Mouse (Mus musculus): ENCODE measurements at regions not wholly inside any gene's neighbourhood (a gene's known extent, or its start where the extent isn't known, plus 50 kb on each side); places are given as distances from the start of the nearest gene placed in this dataset.
"Not testable (repeated sequence)": the region's sequence is repeated elsewhere in the genome, so short reads cannot be mapped to it uniquely, and the experiment has no call there.

DNA sequence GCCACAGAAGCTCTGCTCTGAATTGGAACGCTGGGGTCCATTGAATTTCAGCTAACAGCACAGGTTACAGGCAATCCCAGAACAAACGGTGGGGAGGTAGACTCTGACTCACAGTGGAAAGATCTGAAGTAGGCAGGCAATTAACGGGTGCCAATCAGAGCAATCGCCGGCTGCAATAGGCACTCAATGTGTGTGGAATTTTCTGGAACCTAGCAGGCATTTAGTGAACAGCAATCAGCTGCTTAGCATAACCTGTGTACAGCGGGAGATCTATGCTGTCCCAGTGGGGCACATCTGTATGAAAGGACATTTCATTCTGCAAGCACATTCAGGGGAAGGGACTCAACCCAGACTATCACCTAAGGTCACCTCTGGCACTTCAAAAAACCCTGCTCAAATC lies 213.4 kb downstream of the 1810013L24Rik start:
- H3K4me2 ChIP-seq (ENCODE audit: low read depth) = no peak overlapping the region
- TF ChIP-seq POLR2A (IDR thresholded peaks at IDR 0.05; ENCODE audit: insufficient read length, low read depth) = no peak
- no peak for TF ChIP-seq E2F4 (IDR thresholded peaks at IDR 0.05; ENCODE audit: insufficient read depth)
- TF ChIP-seq POLR2AphosphoS2 (IDR thresholded peaks at IDR 0.05; ENCODE audit: insufficient read length, low read depth) = no peak
- no peak for TF ChIP-seq CEBPB (IDR thresholded peaks at IDR 0.05; ENCODE audit: insufficient read depth, poor library complexity, severe bottlenecking)
- TF ChIP-seq TCF12 (IDR thresholded peaks at IDR 0.05; ENCODE audit: insufficient read depth, poor library complexity, severe bottlenecking) = no peak
- TF ChIP-seq REST (IDR thresholded peaks at IDR 0.05; ENCODE audit: insufficient read depth, insufficient read length) = no peak
- TF ChIP-seq SRF (IDR thresholded peaks at IDR 0.05; ENCODE audit: control insufficient read depth, insufficient read length, low read depth) = no peak
- TF ChIP-seq MAX (IDR thresholded peaks at IDR 0.05; ENCODE audit: low read depth) = no peak
- TF ChIP-seq MYOD1 (IDR thresholded peaks at IDR 0.05; ENCODE audit: control insufficient read depth in 1 of 3, insufficient read length in 2 of 3, low read depth in 2 of 3) = no peak
- no peak for TF ChIP-seq USF1 (IDR thresholded peaks at IDR 0.05; ENCODE audit: low read depth)
- H3K27me3 ChIP-seq (ENCODE audit: control insufficient read depth, insufficient read depth, insufficient read length) = no peaks in the 10 kb centered on the region
- no peak overlapping the region for H3ac ChIP-seq (ENCODE audit: control insufficient read depth, insufficient read length)
- H3K36me3 ChIP-seq (ENCODE audit: control insufficient read depth, insufficient read depth) = no peaks in the 10 kb centered on the region
- no peak overlapping the region for H3K4me3 ChIP-seq
- H3K79me2 ChIP-seq (ENCODE audit: control insufficient read depth, insufficient read depth) = no peaks in the 10 kb centered on the region

GRCm38 (mm10) chr16:9046864-9047263 lies 217.0 kb downstream of the 1810013L24Rik start:
- Histone ChIP-seq H3K36me3 (ENCODE audit: control insufficient read depth, insufficient read depth) (no peaks in the 10 kb centered on the region), H3K4me3 (no peak overlapping the region), H3K79me2 (ENCODE audit: control insufficient read depth, insufficient read depth) (no peaks in the 10 kb centered on the region), H3ac (ENCODE audit: control insufficient read depth, insufficient read length) (no peak overlapping the region), H3K27me3 (ENCODE audit: control insufficient read depth, insufficient read depth, insufficient read length) (no peaks in the 10 kb centered on the region), H3K4me2 (ENCODE audit: low read depth) (no peak overlapping the region)
- TF ChIP-seq MAX (IDR thresholded peaks at IDR 0.05; ENCODE audit: low read depth) (no peak), TCF3 (IDR thresholded peaks at IDR 0.05; ENCODE audit: insufficient read length, low read depth) (no peak), SRF (IDR thresholded peaks at IDR 0.05; ENCODE audit: control insufficient read depth, insufficient read length, low read depth) (no peak), E2F4 (IDR thresholded peaks at IDR 0.05; ENCODE audit: insufficient read depth) (no peak), CEBPB (IDR thresholded peaks at IDR 0.05; ENCODE audit: insufficient read depth, poor library complexity, severe bottlenecking) (no peak), POLR2A (IDR thresholded peaks at IDR 0.05; ENCODE audit: insufficient read length, low read depth) (no peak), MYOD1 (IDR thresholded peaks at IDR 0.05; ENCODE audit: control insufficient read depth in 1 of 3, insufficient read length in 2 of 3, low read depth in 2 of 3) (no peak), POLR2AphosphoS2 (IDR thresholded peaks at IDR 0.05; ENCODE audit: insufficient read length, low read depth) (no peak), TCF12 (IDR thresholded peaks at IDR 0.05; ENCODE audit: insufficient read depth, poor library complexity, severe bottlenecking) (no peak), USF1 (IDR thresholded peaks at IDR 0.05; ENCODE audit: low read depth) (no peak)

- no peak for TF ChIP-seq TCF12 (IDR thresholded peaks at IDR 0.05; ENCODE audit: insufficient read depth, poor library complexity, severe bottlenecking)
- no peak for TF ChIP-seq CEBPB (IDR thresholded peaks at IDR 0.05; ENCODE audit: insufficient read depth, poor library complexity, severe bottlenecking)
- TF ChIP-seq MAX (IDR thresholded peaks at IDR 0.05; ENCODE audit: low read depth) = no peak
- TF ChIP-seq E2F4 (IDR thresholded peaks at IDR 0.05; ENCODE audit: insufficient read depth) = no peak
- TF ChIP-seq MYOG (IDR thresholded peaks at IDR 0.05; ENCODE audit: control insufficient read depth in 1 of 3, insufficient read depth in 1 of 3, insufficient read length in 2 of 3, low read depth in 2 of 3) = no peak
- TF ChIP-seq USF1 (IDR thresholded peaks at IDR 0.05; ENCODE audit: low read depth) = no peak
- no peak for TF ChIP-seq POLR2AphosphoS2 (IDR thresholded peaks at IDR 0.05; ENCODE audit: insufficient read length, low read depth)
- TF ChIP-seq REST (IDR thresholded peaks at IDR 0.05; ENCODE audit: insufficient read depth, insufficient read length) = no peak
- TF ChIP-seq SRF (IDR thresholded peaks at IDR 0.05; ENCODE audit: control insufficient read depth, insufficient read length, low read depth) = no peak
- TF ChIP-seq POLR2A (IDR thresholded peaks at IDR 0.05; ENCODE audit: insufficient read length, low read depth) = no peak
- Histone ChIP-seq H3K27me3 (ENCODE audit: control insufficient read depth, insufficient read depth, insufficient read length) (no peaks in the 10 kb centered on the region), H3K79me2 (ENCODE audit: control insufficient read depth, insufficient read depth) (no peaks in the 10 kb centered on the region), H3ac (ENCODE audit: control insufficient read depth, insufficient read length) (no peak overlapping the region), H3K4me2 (ENCODE audit: low read depth) (no peak overlapping the region), H3K36me3 (ENCODE audit: control insufficient read depth, insufficient read depth) (no peaks in the 10 kb centered on the region), H3K4me3 (no peak overlapping the region)
Observed at GRCm38 (mm10) chr16:9054415-9054814, 224.5 kb downstream of the 1810013L24Rik start.

DNA sequence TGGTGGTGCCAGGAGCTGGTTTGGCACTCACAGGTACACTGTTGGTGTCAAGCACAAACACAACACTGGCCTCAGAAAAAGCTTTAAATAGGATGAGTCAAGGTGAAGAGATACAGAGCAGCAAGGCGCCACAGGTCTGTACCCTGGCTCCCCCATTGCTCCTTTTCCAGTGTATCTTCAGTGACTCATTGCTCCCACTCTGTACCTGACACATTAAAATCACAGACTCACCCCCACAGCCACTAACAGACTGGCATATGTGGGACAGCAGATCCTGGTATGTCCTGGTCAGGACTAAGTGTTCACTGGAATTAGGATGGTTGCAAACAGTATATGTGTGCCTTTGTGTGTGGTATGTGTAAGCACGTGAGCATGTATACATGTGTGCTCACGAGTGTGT lies 226.5 kb downstream of the 1810013L24Rik start:
- TF ChIP-seq E2F4 (IDR thresholded peaks at IDR 0.05; ENCODE audit: insufficient read depth) (no peak), POLR2A (IDR thresholded peaks at IDR 0.05; ENCODE audit: insufficient read length, low read depth) (no peak), POLR2AphosphoS2 (IDR thresholded peaks at IDR 0.05; ENCODE audit: insufficient read length, low read depth) (no peak), CEBPB (IDR thresholded peaks at IDR 0.05; ENCODE audit: insufficient read depth, poor library complexity, severe bottlenecking) (no peak), USF1 (IDR thresholded peaks at IDR 0.05; ENCODE audit: low read depth) (no peak), MAX (IDR thresholded peaks at IDR 0.05; ENCODE audit: low read depth) (no peak), MYOD1 (IDR thresholded peaks at IDR 0.05; ENCODE audit: control insufficient read depth in 1 of 3, insufficient read length in 2 of 3, low read depth in 2 of 3) (no peak), TCF12 (IDR thresholded peaks at IDR 0.05; ENCODE audit: insufficient read depth, poor library complexity, severe bottlenecking) (no peak), SRF (IDR thresholded peaks at IDR 0.05; ENCODE audit: control insufficient read depth, insufficient read length, low read depth) (no peak), TCF3 (IDR thresholded peaks at IDR 0.05; ENCODE audit: insufficient read length, low read depth) (no peak), REST (IDR thresholded peaks at IDR 0.05; ENCODE audit: insufficient read depth, insufficient read length) (no peak), MYOG (IDR thresholded peaks at IDR 0.05; ENCODE audit: control insufficient read depth in 1 of 3, insufficient read depth in 1 of 3, insufficient read length in 2 of 3, low read depth in 2 of 3) (no peak)
- Histone ChIP-seq H3K36me3 (ENCODE audit: control insufficient read depth, insufficient read depth) (no peaks in the 10 kb centered on the region), H3K79me2 (ENCODE audit: control insufficient read depth, insufficient read depth) (no peaks in the 10 kb centered on the region), H3ac (ENCODE audit: control insufficient read depth, insufficient read length) (no peak overlapping the region), H3K4me3 (no peak overlapping the region), H3K4me2 (ENCODE audit: low read depth) (no peak overlapping the region), H3K27me3 (ENCODE audit: control insufficient read depth, insufficient read depth, insufficient read length) (no peaks in the 10 kb centered on the region)

DNA sequence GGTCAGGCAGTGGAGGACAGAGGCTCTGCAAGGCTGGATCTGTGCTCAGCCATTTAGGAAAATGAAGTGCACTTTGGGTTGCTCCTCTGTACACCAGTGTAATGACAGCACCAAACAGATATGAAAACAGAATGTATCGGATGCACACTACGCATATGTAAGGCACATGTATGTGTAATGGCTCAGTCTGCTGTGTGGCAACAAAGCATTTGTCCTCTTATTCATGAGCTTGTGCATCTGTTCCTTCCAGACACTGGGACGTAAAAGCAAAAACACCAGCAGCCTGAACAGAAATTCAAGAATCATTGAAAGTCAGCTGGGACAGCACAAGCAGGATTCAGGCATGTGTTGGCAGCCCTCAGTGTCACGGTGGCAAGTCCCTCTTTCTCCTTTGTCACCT lies 241.6 kb downstream of the 1810013L24Rik start:
- H3K4me3 ChIP-seq = no peak overlapping the region

DNA sequence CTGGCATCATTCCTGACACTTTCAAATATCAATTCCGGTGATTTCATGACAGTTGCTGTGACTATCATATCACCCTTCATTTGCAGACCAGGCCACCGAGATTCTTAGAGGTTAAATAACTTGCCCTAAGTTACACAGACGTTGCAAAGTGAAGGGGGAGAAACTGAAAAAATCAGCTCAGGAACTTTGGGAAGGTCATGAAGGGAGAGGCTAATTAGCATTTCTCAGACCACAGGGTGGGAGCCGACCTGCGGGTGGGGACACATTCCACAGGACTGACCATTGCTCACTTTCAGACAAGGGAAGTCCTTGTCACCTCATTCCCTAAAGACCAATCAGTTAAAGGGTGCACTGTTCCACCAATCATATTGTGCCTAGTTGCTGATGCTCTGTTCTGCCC lies 242.1 kb downstream of the 1810013L24Rik start:
- H3K4me2 ChIP-seq (ENCODE audit: low read depth); H3K4me3 ChIP-seq; H3K36me3 ChIP-seq (ENCODE audit: control insufficient read depth, insufficient read depth); H3K27me3 ChIP-seq (ENCODE audit: control insufficient read depth, insufficient read depth, insufficient read length); H3K79me2 ChIP-seq (ENCODE audit: control insufficient read depth, insufficient read depth); H3ac ChIP-seq (ENCODE audit: control insufficient read depth, insufficient read length): not testable (repeated sequence)

More for the DNA sequence above, 241.6 kb downstream of the 1810013L24Rik start:
- Histone ChIP-seq H3ac (ENCODE audit: control insufficient read depth, insufficient read length) (no peak overlapping the region), H3K36me3 (ENCODE audit: control insufficient read depth, insufficient read depth) (no peaks in the 10 kb centered on the region), H3K79me2 (ENCODE audit: control insufficient read depth, insufficient read depth) (no peaks in the 10 kb centered on the region), H3K4me2 (ENCODE audit: low read depth) (no peak overlapping the region), H3K27me3 (ENCODE audit: control insufficient read depth, insufficient read depth, insufficient read length) (no peaks in the 10 kb centered on the region)
- TF ChIP-seq MYOD1 (IDR thresholded peaks at IDR 0.05; ENCODE audit: control insufficient read depth in 1 of 3, insufficient read length in 2 of 3, low read depth in 2 of 3) = no peak

Data from myocyte (in vitro differentiated cells).